Mouse (Mus musculus) small intestine, adult 2 months (tissue): ENCODE measurements around the gene Bcl2l1.

Source experiments
- CTCF ChIP-seq: fragments of 200-500 bp; IDR thresholded peaks from 2 replicates; pipeline ENCODE4 v1.5.1; 2012; ENCODE audit warnings: low read depth, mild to moderate bottlenecking, control low read depth, inconsistent platforms, low read length, moderate library complexity, mixed read lengths; ENCODE audit not compliant: insufficient replicate concordance, insufficient read length; ENCODE audit errors: extremely low read depth
- POLR2A ChIP-seq: fragments of 200-500 bp; IDR thresholded peaks from 2 replicates; pipeline ENCODE4 v1.6.1; 2012; ENCODE audit warnings: low read depth, mild to moderate bottlenecking, control low read depth, inconsistent platforms, low read length, moderate library complexity

DNA sequence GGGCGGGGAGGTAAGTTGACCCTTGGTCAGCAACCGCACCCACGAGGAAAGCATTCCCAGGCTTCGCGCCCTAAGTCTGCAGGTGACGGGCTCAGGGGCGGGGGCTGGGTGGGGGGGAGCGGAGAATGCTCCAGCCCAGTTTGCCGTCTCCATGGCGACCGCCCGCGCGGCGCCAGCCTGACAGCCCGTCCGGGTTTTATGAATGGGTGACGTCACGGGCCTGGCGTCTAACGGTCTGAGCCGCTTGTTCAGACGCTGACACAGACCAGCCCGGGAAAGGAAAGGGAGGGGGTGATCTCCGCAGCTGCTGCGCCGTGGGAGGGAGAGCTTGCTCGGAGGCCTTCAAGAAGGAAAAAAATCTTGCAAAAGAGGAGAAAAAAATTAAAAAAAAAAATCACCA is 96.5 kb downstream of the Bcl2l1 start:
- TF ChIP-seq POLR2A (peak; percentile 62; the same call in 1 of the 2 replicates), CTCF (no peak)
